Mouse (Mus musculus) forebrain, embryonic 11.5 days (tissue): ENCODE results near the gene Eloa. TPM values are rescaled to one million over a fixed set of nuclear protein-coding genes. Genes with fewer than 3 reads are reported as not detected.
A peak's percentile ranks its signal among the peaks of the same experiment; 100 is the strongest.

Source experiments
- ATAC-seq: fragments of 200-750 bp; cut with Nextera tagmentation; replicated peaks from 2 replicates; pipeline ENCODE4 v1.8.0; 2017; ENCODE audit warnings: moderate TSS enrichment; ENCODE audit not compliant: low FRiP score
- DNase-seq: peaks from one replicate; pipeline ENCODE4 v3.0.0-alpha.2; 2017; ENCODE audit warnings: low spot score
- H3K27ac ChIP-seq: fragments of 300-500 bp; sonication (generic); 2 replicates; pipeline ENCODE4 v1.5.1; 2014; ENCODE audit warnings: low read depth, low read length
- H3K27me3 ChIP-seq: fragments of 300-500 bp; sonication (generic); 2 replicates; pipeline ENCODE4 v1.6.1; 2014; ENCODE audit warnings: mild to moderate bottlenecking, low read length, mixed read lengths; ENCODE audit not compliant: control insufficient read depth, insufficient read depth
- H3K36me3 ChIP-seq: fragments of 300-500 bp; sonication (generic); 2 replicates; pipeline ENCODE4 v1.6.1; 2014; ENCODE audit warnings: mild to moderate bottlenecking, low read length, moderate library complexity, mixed read lengths; ENCODE audit not compliant: control insufficient read depth, insufficient read depth
- H3K4me1 ChIP-seq: fragments of 300-500 bp; sonication (generic); replicated peaks from 2 replicates; pipeline ENCODE4 v1.6.1; 2014; ENCODE audit warnings: low read length, mixed read lengths; ENCODE audit not compliant: control insufficient read depth, insufficient read depth
- H3K4me2 ChIP-seq: fragments of 300-500 bp; sonication (generic); 2 replicates; pipeline ENCODE4 v1.6.1; 2014; ENCODE audit warnings: low read depth, mild to moderate bottlenecking, low read length, moderate library complexity, mixed read lengths; ENCODE audit not compliant: severe bottlenecking
- H3K4me3 ChIP-seq: fragments of 300-500 bp; sonication (generic); 2 replicates; pipeline ENCODE4 v1.5.1; 2014; ENCODE audit warnings: low read depth, low read length
- H3K9ac ChIP-seq: fragments of 300-500 bp; sonication (generic); 2 replicates; pipeline ENCODE4 v1.6.1; 2014; ENCODE audit warnings: low read length
- H3K9me3 ChIP-seq: fragments of 300-500 bp; sonication (generic); 2 replicates; pipeline ENCODE4 v1.6.1; 2016; ENCODE audit warnings: low read length, mixed read lengths; ENCODE audit not compliant: control insufficient read depth
- WGBS: fragments of 180-500 bp; shearing (Covaris S2); extraction: QIAGEN DNeasy Blood & Tissue Kit; methylation state at CpG from one replicate; pipeline ENCODE4 v1.1.7; 2014; 5-methylcytosine and 5-hydroxymethylcytosine counted together
- polyA plus RNA-seq: library from polyadenylated mRNA; unstranded; fragments of >200 nt; fragmentation: Nextera tagmentation; extraction: Ambion mirVana; gene quantifications from 2 replicates; pipeline ENCODE4 v1.2.1, GENCODE M21; 2014

Gene Eloa
- polyA plus RNA-seq, 1 experiment from 2014 or later = 41.0 TPM

GRCm38 (mm10) chr4:136027416-136028131 lies 6.0 kb upstream of the Eloa start:
- Histone ChIP-seq H3K9ac (no peak overlapping the region), H3K27me3 (no peaks in the 10 kb centered on the region), H3K36me3 (no peaks in the 10 kb centered on the region), H3K4me2 (no peak overlapping the region), H3K4me3 (no peak overlapping the region), H3K9me3 (no peaks in the 10 kb centered on the region), H3K4me1 (peaks cover 6% of the 10 kb centered on the region; the same call in 1 of the 2 replicates), H3K27ac (no peak overlapping the region)
- no peak for DNase-seq
- 81% methylated on average over 8 of the region's 8 CpGs for whole genome bisulfite sequencing
- ATAC-seq = no peak

GRCm38 (mm10) chr4:136025350-136025749 lies 3.8 kb upstream of the Eloa start:
- ATAC-seq (no peak), DNase-seq (no peak)
- no peak overlapping the region for H3K9ac ChIP-seq
- WGBS = 79% methylated on average over 1 of the region's 1 CpGs
- H3K4me2 ChIP-seq = no peak overlapping the region
- H3K36me3 ChIP-seq = no peaks in the 10 kb centered on the region
- H3K4me3 ChIP-seq = no peak overlapping the region
- no peaks in the 10 kb centered on the region for H3K9me3 ChIP-seq
- 0 out of 2 replicates have a peak, but pooled peaks cover 5% of the 10 kb centered on the region for H3K4me1 ChIP-seq
- no peaks in the 10 kb centered on the region for H3K27me3 ChIP-seq
- no peak overlapping the region for H3K27ac ChIP-seq

GRCm38 (mm10) chr4:136022924-136023323 lies 1.4 kb upstream of the Eloa start:
- no peak overlapping the region for H3K9ac ChIP-seq
- WGBS = 95% methylated on average over 9 of the region's 9 CpGs
- no peaks in the 10 kb centered on the region for H3K9me3 ChIP-seq
- H3K4me2 ChIP-seq = no peak overlapping the region
- no peak for ATAC-seq
- no peak overlapping the region for H3K4me3 ChIP-seq
- no peaks in the 10 kb centered on the region for H3K27me3 ChIP-seq
- DNase-seq = no peak
- H3K4me1 ChIP-seq = 0 out of 2 replicates have a peak, but pooled peaks cover 5% of the 10 kb centered on the region
- H3K36me3 ChIP-seq = no peaks in the 10 kb centered on the region
- H3K27ac ChIP-seq = no peak overlapping the region

DNA sequence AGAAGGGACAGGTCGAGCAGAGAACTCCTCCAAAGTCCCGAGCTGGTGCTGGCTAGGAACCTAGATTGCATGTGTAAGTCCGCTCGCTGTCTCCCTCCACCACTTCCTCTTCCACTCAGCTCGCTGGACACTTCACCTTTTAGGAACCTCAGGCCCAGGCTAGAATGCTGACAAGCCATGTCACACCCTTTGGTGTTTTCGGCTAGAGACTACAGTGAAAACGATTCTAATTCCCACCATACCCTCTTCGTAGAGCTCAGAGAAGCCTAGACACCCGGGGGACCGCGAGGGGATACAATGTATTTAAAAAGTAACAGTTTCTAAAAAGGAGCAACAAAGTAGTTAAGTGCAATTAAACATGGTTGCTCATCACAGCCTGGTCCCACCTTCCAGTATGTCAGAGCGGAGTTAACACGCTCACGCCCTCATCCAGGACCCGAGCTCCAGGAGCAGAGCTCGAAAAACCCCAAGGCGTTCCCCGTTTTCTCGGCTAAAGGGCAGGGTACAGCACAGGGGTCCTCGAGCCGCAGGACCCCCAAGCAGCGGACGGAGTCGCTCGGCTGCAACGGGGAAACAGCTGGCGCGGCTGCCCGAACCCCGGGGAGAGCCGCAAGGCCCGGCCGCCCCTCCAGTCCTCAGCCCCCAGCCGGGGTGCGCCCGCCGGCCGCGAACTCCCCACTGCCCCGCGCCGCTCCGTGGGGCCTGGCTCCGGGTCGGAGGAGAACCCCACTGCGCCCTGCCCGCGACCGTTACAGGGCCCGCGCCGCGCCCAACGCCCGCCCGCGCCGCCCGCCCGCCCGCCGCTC lies 617 bp downstream of the Eloa start:
- peak overlapping the region; percentile 80 for H3K4me2 ChIP-seq
- WGBS = 2% methylated on average over 51 of the region's 62 CpGs
- H3K36me3 ChIP-seq = no peaks in the 10 kb centered on the region
- H3K9me3 ChIP-seq = no peaks in the 10 kb centered on the region
- peak; percentile 72 for ATAC-seq
- peak overlapping the region; percentile 99 for H3K4me3 ChIP-seq
- H3K9ac ChIP-seq = peak overlapping the region; percentile 91
- DNase-seq = no peak
- no peaks in the 10 kb centered on the region for H3K27me3 ChIP-seq
- peak overlapping the region; percentile 62 for H3K27ac ChIP-seq
- 0 out of 2 replicates have a peak, but pooled peaks cover 5% of the 10 kb centered on the region for H3K4me1 ChIP-seq

- ATAC-seq (no peak), DNase-seq (no peak)
- no peaks in the 10 kb centered on the region for H3K9me3 ChIP-seq
- no peak overlapping the region for H3K27ac ChIP-seq
- no peaks in the 10 kb centered on the region for H3K27me3 ChIP-seq
- H3K4me1 ChIP-seq = 0 out of 2 replicates have a peak, but pooled peaks cover 5% of the 10 kb centered on the region
- H3K4me2 ChIP-seq = no peak overlapping the region
- H3K9ac ChIP-seq = no peak overlapping the region
- no peak overlapping the region for H3K4me3 ChIP-seq
- 76% methylated on average over 3 of the region's 3 CpGs for WGBS
- H3K36me3 ChIP-seq = no peaks in the 10 kb centered on the region; the same call in 1 of the 2 replicates
These were observed 5.4 kb downstream of the Eloa start for GRCm38 (mm10) chr4:136016059-136016602.

DNA sequence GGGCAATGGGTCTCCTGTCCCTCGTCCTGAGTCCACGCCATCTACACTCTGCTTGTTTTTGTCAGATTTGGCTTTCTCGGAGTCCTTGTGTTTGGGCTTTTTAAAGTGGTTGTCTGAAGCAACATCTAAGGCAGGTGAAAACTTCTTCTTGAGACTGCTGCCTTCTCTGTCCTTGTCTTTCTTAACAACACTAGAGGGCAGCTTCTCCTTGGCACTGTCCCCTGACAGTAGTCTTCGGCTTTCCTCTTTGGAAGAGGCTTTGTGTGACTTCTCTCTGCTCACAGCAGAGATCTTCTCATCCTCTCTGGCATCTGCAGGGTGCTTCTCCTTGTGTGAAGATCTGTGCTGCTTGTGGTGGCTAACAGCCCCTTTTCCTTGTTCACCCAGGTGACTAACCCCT lies 11.0 kb downstream of the Eloa start:
- H3K36me3 ChIP-seq = peaks cover 16% of the 10 kb centered on the region
- WGBS = 90% methylated on average over 4 of the region's 4 CpGs

DNA sequence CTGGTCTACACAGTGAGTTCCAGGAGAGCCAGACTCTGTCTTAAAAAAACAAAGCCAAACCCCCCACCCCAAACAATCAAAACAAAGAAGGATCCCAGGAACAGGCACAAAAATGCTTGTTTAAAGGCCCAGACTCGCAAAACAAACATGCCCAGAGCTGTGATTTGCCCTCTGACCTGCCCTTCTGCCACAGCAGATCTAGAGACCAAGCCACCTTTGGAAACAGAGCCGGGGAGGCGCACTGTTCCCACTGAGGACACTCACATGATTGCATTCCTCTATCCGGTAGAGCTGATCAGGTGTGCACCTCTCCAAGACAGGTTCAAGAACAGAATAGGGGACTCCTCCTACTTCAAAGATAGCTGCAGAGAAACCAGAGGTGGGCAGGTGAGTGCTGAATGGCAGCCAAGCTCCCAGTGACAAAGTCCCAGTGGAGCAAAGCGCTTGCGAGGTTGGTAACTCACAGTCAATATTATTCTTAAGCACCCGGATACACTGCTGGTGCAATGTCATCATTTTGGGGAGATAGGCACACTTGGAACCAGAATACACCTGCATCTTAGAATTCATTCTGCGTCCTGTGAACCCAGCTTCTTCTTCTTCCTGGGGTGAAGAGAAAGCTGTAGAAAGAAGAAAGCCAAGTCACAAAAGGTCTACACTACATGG lies 12.6 kb downstream of the Eloa start:
- no peak overlapping the region for H3K9ac ChIP-seq
- WGBS = 96% methylated on average over 8 of the region's 8 CpGs
- H3K36me3 ChIP-seq = peaks cover 21% of the 10 kb centered on the region
- H3K4me3 ChIP-seq = no peak overlapping the region
- no peak for ATAC-seq
- H3K9me3 ChIP-seq = no peaks in the 10 kb centered on the region
- H3K27ac ChIP-seq = no peak overlapping the region
- no peak overlapping the region for H3K4me2 ChIP-seq
- no peak for DNase-seq
- H3K4me1 ChIP-seq = no peaks in the 10 kb centered on the region
- H3K27me3 ChIP-seq = no peaks in the 10 kb centered on the region

More for the DNA sequence above, 11.0 kb downstream of the Eloa start:
- no peak for DNase-seq
- no peaks in the 10 kb centered on the region for H3K27me3 ChIP-seq
- H3K4me1 ChIP-seq = no peaks in the 10 kb centered on the region
- H3K9ac ChIP-seq = no peak overlapping the region
- no peak overlapping the region for H3K4me3 ChIP-seq
- no peaks in the 10 kb centered on the region for H3K9me3 ChIP-seq
- no peak for ATAC-seq
- H3K27ac ChIP-seq = no peak overlapping the region
- H3K4me2 ChIP-seq = no peak overlapping the region

GRCm38 (mm10) chr4:136006821-136007220 lies 14.7 kb downstream of the Eloa start:
- Histone ChIP-seq H3K4me2 (no peak overlapping the region), H3K9me3 (no peaks in the 10 kb centered on the region), H3K9ac (no peak overlapping the region), H3K4me1 (no peaks in the 10 kb centered on the region), H3K36me3 (peaks cover 24% of the 10 kb centered on the region), H3K27me3 (no peaks in the 10 kb centered on the region), H3K27ac (no peak overlapping the region), H3K4me3 (no peak overlapping the region)
- 97% methylated on average over 3 of the region's 3 CpGs for WGBS
- no peak for ATAC-seq
- DNase-seq = no peak
